Mouse (Mus musculus): Measurements from ENCODE around the gene C1qc.
A peak's percentile ranks its signal among the peaks of the same experiment; 100 is the strongest.

C1qc gene

GRCm38 (mm10) chr4:136895861-136896260 is 3.0 kb upstream of the C1qc start:
- DNase-seq (ENCODE audit: extremely low read depth, low read depth): no peak

GRCm38 (mm10) chr4:136894821-136895220 is 2.0 kb upstream of the C1qc start:
- no peak for DNase-seq (ENCODE audit: extremely low read depth, low read depth)

DNA sequence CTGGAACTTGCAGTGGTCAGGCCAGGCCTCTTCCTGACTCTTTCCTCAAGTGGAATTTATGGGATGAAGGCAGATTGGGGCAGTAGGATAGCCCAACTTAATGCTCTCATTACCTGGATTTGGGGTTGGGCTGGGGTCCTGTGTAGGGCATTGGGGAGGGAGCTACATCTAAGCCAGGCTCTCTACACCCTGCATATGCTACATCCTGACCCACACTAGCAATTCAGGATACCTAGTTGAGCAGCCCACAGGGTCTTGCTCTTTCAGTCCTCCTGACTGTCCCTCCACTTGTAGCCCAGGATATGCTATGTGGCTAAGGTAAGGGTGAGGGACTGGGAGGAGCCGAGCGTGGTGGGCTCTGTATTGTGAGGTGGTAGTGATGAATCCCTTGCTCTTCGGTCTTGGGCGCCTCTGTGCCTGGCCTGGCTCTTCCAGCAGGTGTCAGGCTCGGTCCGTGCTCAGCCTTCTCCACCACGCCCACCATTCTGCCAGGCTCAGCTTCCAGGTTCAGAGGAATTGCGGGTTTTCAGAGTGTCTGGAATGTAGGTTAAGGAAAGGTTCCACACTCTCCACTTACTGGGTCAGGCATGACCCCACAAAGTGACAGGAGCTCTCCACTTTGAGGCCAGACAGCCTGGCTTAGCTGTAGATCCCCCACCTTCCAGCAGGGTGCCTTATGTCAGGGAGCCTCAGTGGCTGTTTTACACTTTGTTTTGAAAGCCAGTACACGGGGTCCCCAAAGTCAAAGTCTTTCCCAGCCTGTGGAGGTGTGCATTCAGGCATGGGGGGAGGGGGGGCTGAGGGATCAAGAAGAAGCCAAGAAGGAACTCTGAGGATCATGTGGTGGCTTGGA is 1.1 kb upstream of the C1qc start:
- no peak for DNase-seq (ENCODE audit: extremely low read depth, low read depth)

DNA sequence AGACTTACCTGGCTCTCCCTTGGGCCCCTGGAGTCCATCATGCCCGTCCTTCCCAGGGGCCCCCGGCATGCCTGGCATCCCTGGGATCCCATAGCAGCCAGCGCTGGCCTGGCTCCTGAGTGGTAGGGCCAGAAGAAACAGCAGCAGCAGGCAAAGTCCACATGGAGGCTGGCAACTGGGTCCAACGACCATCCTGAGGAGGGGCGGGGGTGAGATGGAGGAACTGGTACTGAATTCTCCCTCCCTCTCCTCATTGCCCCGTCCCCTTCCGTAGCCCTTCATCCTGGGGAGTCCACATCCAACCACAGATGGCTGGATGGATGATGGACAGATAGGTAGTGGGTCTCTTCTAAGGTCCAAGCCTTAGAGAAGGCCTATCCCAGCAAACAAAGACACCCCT is 494 bp downstream of the C1qc start:
- DNase-seq (ENCODE audit: extremely low read depth, low read depth): no peak

DNA sequence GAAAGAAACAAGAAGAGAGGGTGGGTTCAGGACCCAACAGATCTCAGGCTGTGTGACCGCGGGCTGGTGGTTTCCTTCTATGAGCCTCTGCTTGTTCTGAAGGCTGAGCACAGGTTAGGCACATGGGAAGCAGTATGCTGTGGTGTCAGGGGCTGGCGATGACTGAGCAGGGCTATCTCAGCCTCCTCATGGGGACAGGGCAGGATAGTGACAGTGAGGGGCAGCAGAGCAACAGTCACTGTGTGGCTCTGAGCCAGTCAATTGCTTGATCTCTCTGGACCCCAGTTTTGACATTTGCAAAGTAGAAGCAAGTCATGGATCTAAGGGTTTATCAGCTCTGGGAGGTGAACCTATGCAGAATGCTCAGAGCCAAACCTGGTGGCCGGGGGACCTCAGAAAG is 1.8 kb downstream of the C1qc start:
- DNase-seq (ENCODE audit: extremely low read depth, low read depth): no peak

DNA sequence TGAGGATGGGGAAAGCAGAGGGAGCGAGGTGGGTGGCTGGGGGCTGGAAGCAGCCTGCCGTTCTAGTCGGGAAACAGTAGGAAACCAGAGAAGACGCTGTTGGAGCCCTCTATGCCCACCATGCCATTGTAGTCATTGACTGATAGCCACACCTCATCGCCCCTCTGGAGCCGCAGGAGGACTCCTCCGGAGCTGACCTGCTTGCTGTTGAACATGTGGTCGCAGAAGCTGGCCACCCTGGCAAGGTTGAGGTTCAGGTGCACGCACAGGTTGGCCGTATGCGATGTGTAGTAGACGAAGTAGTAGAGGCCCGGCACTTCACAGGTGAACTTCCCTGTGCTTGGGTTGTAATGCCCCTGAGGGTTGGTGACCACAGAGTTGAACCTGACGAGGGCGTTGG is 2.9 kb downstream of the C1qc start:
- no peak for DNase-seq (ENCODE audit: extremely low read depth, low read depth)

DNA sequence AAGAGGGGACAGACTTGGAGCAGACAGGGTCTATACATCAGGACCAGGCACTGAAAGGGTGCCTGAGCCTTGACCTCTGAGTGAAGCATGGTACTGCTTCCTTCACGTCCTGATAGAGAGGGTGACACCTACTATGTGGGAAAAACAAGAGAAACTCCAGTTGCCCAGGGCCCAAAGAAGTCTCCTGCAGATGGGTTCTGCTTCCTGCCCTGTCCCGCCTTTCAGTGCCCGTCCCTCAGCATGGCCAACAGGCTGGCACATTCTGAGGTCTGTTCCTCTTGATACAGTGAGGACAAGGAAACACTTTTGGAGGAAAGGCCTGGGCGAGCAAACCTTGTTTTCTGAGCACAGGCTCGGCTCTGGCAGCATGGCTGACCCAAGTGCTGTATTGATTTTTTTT is 5.2 kb downstream of the C1qc start:
- DNase-seq (ENCODE audit: extremely low read depth, low read depth): no peak

GRCm38 (mm10) chr4:136886101-136886500 is 6.8 kb downstream of the C1qc start, which contains the start of gene C1qb:
C1qb (minus strand) TSS chr4:136886187.
- DNase-seq (ENCODE audit: extremely low read depth, low read depth): no peak

DNA sequence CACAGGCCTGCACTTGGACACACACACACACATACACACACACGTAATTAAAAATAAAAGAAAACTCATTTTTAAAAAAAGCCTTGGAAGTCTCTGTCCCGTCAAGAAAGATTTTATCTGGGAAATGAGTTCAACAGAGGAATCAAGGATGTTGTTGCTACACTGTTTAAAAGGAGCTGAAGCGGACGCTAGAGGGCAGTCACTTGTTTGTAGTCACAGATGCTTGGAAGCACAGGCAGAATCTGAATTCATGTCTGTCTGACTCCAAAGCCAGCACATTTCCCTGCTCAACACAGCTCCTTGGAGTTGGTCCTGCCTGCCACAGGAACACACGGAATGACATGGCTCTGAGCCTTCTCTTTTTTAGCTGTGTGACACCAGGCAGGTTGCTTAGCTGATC is 14.3 kb downstream of the C1qc start:
- DNase-seq (ENCODE audit: extremely low read depth, low read depth): no peak

GRCm38 (mm10) chr4:136878171-136878570 is 14.7 kb downstream of the C1qc start:
- DNase-seq (ENCODE audit: extremely low read depth, low read depth): no peak

DNA sequence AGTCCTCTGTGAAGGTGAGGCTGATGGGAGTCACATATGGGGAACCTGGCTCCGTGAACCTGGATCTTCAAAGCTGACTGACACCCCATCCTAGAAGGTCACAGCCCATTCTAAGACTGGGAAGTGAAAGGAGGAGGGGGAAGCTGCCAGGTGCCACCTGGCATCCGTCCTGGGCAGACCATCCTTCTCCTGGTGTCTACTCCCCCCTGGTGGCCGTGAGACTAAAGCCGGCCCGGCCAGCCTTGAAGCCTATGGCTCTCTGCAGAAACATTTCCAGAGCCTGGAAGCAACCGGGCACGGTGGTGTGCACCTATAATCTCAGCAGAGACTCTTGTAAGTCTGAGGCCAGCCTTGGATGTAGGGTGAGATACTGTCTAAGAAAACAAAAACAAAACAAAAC is 15.9 kb downstream of the C1qc start:
- DNase-seq (ENCODE audit: extremely low read depth, low read depth): no peak

DNA sequence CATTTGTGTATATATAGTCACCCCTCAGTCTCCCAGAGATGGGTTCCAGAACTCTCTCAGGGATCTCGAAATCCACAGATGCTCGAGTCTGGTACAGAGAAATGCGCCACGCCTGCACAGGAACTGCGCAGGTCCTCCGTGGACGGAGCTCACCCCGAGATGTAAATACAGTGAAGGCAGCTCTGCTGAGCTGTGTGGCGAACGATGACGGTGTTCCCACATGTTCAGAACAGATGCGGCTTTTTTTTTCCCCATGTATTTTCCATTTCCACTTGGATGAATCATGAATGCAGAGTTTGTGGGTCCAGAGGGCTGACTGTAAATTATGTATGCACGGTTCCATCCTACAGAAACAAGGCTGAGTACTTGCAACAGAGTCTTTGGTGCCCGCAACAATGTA is 17.9 kb downstream of the C1qc start:
- no peak for DNase-seq (ENCODE audit: extremely low read depth, low read depth)

- no peak for DNase-seq (ENCODE audit: extremely low read depth, low read depth)
Measured at GRCm38 (mm10) chr4:136868371-136868770, 24.5 kb downstream of the C1qc start.

DNA sequence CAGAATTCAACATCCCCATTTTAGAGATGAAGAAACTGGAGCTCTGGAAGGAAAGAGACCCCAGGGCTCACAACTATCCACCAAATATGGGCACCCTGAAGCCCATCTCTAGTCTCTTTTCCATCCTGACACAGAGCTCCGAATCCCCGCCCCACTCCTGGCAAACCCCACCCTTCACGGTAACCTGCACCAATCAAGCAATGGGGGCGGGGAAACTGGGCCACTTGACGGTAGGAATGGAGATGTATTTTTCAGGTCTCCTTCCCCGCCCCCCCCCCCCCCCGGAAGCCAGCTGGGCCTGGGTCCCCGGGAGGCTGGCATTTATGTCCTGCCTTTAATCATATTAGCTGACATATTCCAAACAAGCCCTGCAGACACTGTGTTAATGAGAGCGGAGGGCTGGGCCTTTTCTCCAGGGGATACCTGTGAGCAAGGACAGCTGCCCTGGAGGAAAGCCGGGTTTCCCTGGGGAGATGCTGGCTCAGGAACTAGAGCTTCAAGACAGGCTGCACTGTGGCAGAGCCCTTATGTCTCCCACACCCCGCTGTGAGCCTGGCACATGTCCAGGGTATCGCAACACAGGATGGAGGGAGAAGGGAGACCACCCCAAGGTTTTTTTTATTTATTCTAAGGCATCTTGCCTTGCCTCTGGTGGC is 25.0 kb downstream of the C1qc start:
- DNase-seq (ENCODE audit: extremely low read depth, low read depth): no peak

GRCm38 (mm10) chr4:136865531-136865930 is 27.3 kb downstream of the C1qc start:
- DNase-seq (ENCODE audit: extremely low read depth, low read depth): no peak

DNA sequence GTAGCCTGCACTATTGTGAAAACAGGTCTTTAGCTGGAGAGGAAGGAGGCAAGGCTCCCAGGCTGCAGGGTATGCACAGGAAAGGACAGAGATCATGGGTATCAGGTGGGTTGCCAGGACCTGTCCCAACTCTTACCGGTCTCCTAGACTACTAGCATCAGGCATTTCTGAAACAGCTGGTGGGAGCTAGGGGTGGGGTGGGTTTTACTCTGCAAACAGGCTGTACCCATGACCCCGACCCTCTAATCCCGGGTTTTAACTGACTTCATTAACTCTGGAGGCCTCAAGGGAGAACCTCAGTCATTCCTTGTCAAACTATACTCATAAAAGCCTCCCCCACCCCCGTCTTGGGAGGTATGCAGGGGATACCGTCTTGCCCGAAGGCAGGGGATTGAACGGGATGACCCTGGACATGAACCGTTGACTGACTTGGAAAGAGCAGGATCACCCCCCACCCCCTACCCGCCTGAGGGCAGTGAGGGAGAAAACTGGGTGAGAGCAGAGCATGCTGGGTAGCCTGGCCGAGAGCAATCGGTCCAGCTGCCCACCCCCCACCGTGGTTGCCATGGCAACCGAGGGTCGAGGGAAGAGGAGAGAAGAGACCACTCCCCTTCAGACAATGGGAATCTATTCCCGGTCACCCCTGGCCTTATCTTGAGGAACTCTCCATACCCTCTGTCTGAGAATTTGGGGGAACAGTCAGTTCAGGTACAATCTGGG is 28.0 kb downstream of the C1qc start:
- no peak for DNase-seq (ENCODE audit: extremely low read depth, low read depth)

- no peak for DNase-seq (ENCODE audit: extremely low read depth, low read depth)
Measured at GRCm38 (mm10) chr4:136863517-136863916, 29.3 kb downstream of the C1qc start.

GRCm38 (mm10) chr4:136862411-136862810 is 30.5 kb downstream of the C1qc start:
- no peak for DNase-seq (ENCODE audit: extremely low read depth, low read depth)

DNA sequence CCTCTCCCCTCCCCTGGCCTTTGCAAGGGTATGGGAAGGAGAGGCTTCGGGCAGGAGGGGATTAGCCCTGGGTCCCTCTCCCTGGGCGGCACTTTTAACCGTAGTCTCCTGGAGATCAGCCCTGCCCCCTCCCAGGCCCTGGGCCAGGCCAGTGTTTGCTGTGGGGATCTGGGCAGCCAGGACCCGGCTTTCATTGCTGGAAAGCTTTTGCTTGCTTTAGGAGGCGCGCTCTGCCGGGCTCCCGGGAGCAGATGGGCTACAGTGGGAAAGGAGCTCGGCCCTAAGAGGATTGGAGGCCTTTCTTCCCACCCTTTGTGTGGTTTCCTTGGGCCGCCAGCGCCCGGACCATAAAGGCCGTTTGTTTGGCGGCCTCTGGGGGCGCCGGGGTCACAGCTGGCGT is 31.1 kb downstream of the C1qc start:
- no peak for DNase-seq (ENCODE audit: extremely low read depth, low read depth)

DNA sequence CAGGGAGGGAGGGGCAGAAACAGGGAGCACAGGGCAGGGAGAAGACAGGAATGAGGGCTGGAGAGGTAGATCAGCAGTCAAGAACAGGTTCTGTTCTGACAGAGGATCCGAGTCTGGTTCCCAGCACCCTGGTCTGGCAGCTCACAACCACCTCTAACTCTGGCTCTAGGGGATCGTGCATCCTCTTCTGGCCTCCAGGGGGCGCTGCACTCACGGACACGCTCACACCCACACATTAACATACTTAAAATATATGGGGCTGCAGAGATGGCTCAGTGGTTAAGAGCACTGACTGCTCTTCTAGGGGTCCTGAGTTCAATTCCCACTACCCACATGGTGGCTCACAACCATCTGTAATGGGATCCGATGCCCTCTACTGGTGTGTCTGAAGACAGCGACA is 32.8 kb downstream of the C1qc start:
- peak; percentile 2 for DNase-seq (ENCODE audit: extremely low read depth, low read depth)

- DNase-seq (ENCODE audit: extremely low read depth, low read depth): no peak
Measured at GRCm38 (mm10) chr4:136855081-136855480, 37.8 kb downstream of the C1qc start.

DNA sequence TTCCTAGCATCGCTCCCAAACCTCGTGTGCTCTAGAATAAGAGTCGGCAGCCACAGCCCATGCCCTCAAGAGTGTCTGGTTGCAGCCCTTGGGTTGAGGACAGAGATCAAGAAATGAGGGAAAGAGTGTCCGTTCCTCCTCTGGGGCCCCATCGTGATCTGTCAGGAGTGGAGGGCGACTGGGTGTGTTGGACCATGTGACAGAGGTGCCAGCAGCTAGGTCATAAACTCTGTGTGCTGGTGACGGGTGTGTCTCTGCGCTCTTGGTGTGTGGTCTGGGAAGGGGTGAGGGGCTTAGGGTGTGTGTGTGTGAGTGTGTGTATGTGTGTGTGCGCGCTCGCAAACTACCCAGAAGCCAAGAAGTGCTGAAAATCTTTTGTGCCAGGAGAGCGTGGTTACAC is 39.9 kb downstream of the C1qc start:
- DNase-seq (ENCODE audit: extremely low read depth, low read depth): no peak
